Mouse (Mus musculus) stomach, postnatal 0 days (tissue): ENCODE measurements at regions not wholly inside any gene's neighbourhood (a gene's known extent, or its start where the extent isn't known, plus 50 kb on each side); places are given as distances from the start of the nearest gene placed in this dataset.

ENCODE experiments used
- CTCF ChIP-seq: IDR thresholded peaks from 2 replicates; pipeline ENCODE4 v1.5.1; 2016; ENCODE audit warnings: antibody characterized with exemption, low read depth, mild to moderate bottlenecking, moderate library complexity
- EP300 ChIP-seq: optimal IDR thresholded peaks from 2 replicates; pipeline ENCODE3; 2016; ENCODE audit warnings: antibody characterized with exemption

- TF ChIP-seq CTCF (no peak), EP300 (no peak)
Observed at GRCm38 (mm10) chr8:30730366-30730765, 2698.1 kb upstream of the 5930422O12Rik start.
